Mouse (Mus musculus): ENCODE results near the gene Muc13. TPM values are rescaled to one million over a fixed set of nuclear protein-coding genes. Genes with fewer than 3 reads are reported as not detected.

Gene Muc13
- 0.17 and 0.19 TPM in 2 replicates for polyA plus RNA-seq (2016; fragmentation: Nextera tagmentation; extraction: Ambion mirVana)

GRCm38 (mm10) chr16:33793846-33794791, at the start of gene Muc13:
TSS of gene Muc13 (plus strand) at chr16:33794037.
- ATAC-seq (ENCODE audit: insufficient number of reproducible peaks, insufficient read depth, low FRiP score, low TSS enrichment): no peak
- Histone ChIP-seq H3K4me3 (no peak within 1 kb of the TSS), H3K36me3 (no peaks in the 10 kb centered on the region), H3K27me3 (no peaks in the 10 kb centered on the region), H3K4me1 (no peaks in the 10 kb centered on the region), H3K9me3 (no peaks in the 10 kb centered on the region), H3K27ac (no peak within 1 kb of the TSS), H3K9ac (no peak within 1 kb of the TSS), H3K4me2 (replicated peaks) (no peak within 1 kb of the TSS)
- 81% methylated on average over 10 of the region's 10 CpGs for WGBS

GRCm38 (mm10) chr16:33744622-33745419, 49.0 kb upstream of the Muc13 start:
- no peak overlapping the region for H3K4me2 ChIP-seq (replicated peaks)
- no peak for ATAC-seq (ENCODE audit: insufficient number of reproducible peaks, insufficient read depth, low FRiP score, low TSS enrichment)
- H3K4me1 ChIP-seq: peaks cover 24% of the 10 kb centered on the region
- WGBS: 57% methylated on average over 7 of the region's 7 CpGs
- no peak overlapping the region for H3K27ac ChIP-seq
- H3K9me3 ChIP-seq: no peaks in the 10 kb centered on the region
- H3K27me3 ChIP-seq: no peaks in the 10 kb centered on the region
- no peaks in the 10 kb centered on the region for H3K36me3 ChIP-seq
- no peak overlapping the region for H3K4me3 ChIP-seq
- no peak overlapping the region for H3K9ac ChIP-seq

GRCm38 (mm10) chr16:33745457-33745856, 48.4 kb upstream of the Muc13 start:
- Histone ChIP-seq H3K4me3 (no peak overlapping the region), H3K9me3 (no peaks in the 10 kb centered on the region), H3K27me3 (no peaks in the 10 kb centered on the region), H3K36me3 (no peaks in the 10 kb centered on the region), H3K4me2 (replicated peaks) (no peak overlapping the region), H3K4me1 (peaks cover 18% of the 10 kb centered on the region), H3K27ac (no peak overlapping the region), H3K9ac (no peak overlapping the region)
- ATAC-seq (ENCODE audit: insufficient number of reproducible peaks, insufficient read depth, low FRiP score, low TSS enrichment): no peak
- 90% methylated on average over 7 of the region's 7 CpGs for WGBS

DNA sequence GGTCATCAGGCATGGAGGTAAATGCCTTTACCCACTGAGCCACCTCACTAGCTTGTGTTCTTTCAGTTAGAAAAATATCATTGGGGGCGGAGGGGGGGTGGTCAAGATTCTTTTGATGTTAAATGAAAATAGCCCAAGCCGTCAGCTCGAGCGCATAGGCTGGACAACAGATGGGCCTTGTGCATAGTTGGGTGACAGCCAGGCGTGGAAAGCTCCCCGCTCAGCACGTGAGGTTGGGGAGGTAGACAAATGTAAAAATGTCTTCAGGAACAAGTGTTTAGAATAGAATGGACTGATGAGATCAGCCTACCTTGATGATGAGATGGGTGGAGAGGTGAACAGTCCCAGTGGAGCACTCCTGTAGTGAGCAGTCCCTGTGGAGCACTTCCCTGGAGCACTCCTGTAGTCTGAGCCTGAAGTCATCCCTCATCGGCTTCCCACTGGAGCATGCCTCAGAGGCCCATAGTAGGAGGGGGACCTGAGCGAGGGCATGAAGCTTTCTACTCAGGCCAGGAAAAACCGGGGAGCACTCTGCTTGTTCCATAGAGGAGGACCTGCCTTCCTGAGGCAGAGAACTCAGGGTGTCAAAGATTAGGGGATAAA, 47.7 kb upstream of the Muc13 start:
- no peak overlapping the region for H3K9ac ChIP-seq
- ATAC-seq (ENCODE audit: insufficient number of reproducible peaks, insufficient read depth, low FRiP score, low TSS enrichment): no peak
- no peak overlapping the region for H3K4me2 ChIP-seq (replicated peaks)
- peaks cover 11% of the 10 kb centered on the region for H3K4me1 ChIP-seq
- H3K27ac ChIP-seq: no peak overlapping the region
- H3K36me3 ChIP-seq: no peaks in the 10 kb centered on the region
- H3K27me3 ChIP-seq: no peaks in the 10 kb centered on the region
- no peak overlapping the region for H3K4me3 ChIP-seq
- WGBS: 84% methylated on average over 10 of the region's 10 CpGs
- H3K9me3 ChIP-seq: no peaks in the 10 kb centered on the region

DNA sequence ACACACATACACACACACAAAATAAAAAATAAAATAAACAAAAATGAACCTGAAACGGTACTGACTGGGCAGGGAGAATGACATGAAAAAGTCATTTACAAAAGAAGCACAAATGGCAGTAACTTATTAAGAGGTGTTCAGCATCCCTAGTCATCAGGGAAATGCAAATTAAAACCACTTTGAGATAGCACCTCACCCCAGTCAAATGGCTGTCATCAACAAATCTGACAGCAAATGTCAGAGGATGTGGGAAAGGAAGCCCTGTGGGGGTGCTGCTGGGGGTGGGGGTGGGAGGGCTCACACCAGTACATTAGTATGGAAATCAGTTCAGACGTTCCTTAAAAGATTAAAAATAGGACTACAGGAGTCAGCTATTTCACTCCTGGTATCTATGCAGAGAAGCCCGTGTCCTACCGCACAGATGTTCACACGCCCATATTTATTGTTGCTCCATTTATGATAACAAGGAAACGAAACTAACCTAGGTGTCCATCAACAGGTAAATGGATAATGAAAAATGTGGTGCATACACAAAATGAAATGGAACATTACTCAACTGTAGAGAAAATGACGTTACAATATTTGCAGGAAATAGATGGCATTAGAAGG, 46.4 kb upstream of the Muc13 start:
- 58% methylated on average over 7 of the region's 7 CpGs for WGBS
- Histone ChIP-seq H3K36me3 (peaks cover 4% of the 10 kb centered on the region; the same call in 1 of the 2 replicates), H3K9me3 (no peaks in the 10 kb centered on the region), H3K27ac (no peak overlapping the region), H3K27me3 (no peaks in the 10 kb centered on the region), H3K4me3 (no peak overlapping the region), H3K9ac (no peak overlapping the region), H3K4me1 (no peaks in the 10 kb centered on the region), H3K4me2 (replicated peaks) (no peak overlapping the region)
- no peak for ATAC-seq (ENCODE audit: insufficient number of reproducible peaks, insufficient read depth, low FRiP score, low TSS enrichment)

GRCm38 (mm10) chr16:33747994-33748393, 45.8 kb upstream of the Muc13 start:
- no peaks in the 10 kb centered on the region for H3K4me1 ChIP-seq
- WGBS: 59% methylated on average over 2 of the region's 2 CpGs
- H3K27ac ChIP-seq: no peak overlapping the region
- ATAC-seq (ENCODE audit: insufficient number of reproducible peaks, insufficient read depth, low FRiP score, low TSS enrichment): no peak
- H3K4me3 ChIP-seq: no peak overlapping the region
- H3K27me3 ChIP-seq: no peaks in the 10 kb centered on the region
- no peak overlapping the region for H3K4me2 ChIP-seq (replicated peaks)
- H3K9me3 ChIP-seq: no peaks in the 10 kb centered on the region
- no peak overlapping the region for H3K9ac ChIP-seq
- peaks cover 4% of the 10 kb centered on the region; the same call in 1 of the 2 replicates for H3K36me3 ChIP-seq

- Histone ChIP-seq H3K27ac (no peak overlapping the region), H3K27me3 (no peaks in the 10 kb centered on the region), H3K36me3 (peaks cover 15% of the 10 kb centered on the region), H3K9ac (no peak overlapping the region), H3K9me3 (no peaks in the 10 kb centered on the region), H3K4me1 (no peaks in the 10 kb centered on the region), H3K4me2 (replicated peaks) (peak overlapping the region; percentile 19), H3K4me3 (no peak overlapping the region)
- WGBS: 35% methylated on average over 13 of the region's 13 CpGs
- ATAC-seq (ENCODE audit: insufficient number of reproducible peaks, insufficient read depth, low FRiP score, low TSS enrichment): no peak
Observed at GRCm38 (mm10) chr16:33751152-33751551, 42.7 kb upstream of the Muc13 start.

- 63% methylated on average over 12 of the region's 12 CpGs for WGBS
Observed at GRCm38 (mm10) chr16:33751590-33751989, 42.2 kb upstream of the Muc13 start.

DNA sequence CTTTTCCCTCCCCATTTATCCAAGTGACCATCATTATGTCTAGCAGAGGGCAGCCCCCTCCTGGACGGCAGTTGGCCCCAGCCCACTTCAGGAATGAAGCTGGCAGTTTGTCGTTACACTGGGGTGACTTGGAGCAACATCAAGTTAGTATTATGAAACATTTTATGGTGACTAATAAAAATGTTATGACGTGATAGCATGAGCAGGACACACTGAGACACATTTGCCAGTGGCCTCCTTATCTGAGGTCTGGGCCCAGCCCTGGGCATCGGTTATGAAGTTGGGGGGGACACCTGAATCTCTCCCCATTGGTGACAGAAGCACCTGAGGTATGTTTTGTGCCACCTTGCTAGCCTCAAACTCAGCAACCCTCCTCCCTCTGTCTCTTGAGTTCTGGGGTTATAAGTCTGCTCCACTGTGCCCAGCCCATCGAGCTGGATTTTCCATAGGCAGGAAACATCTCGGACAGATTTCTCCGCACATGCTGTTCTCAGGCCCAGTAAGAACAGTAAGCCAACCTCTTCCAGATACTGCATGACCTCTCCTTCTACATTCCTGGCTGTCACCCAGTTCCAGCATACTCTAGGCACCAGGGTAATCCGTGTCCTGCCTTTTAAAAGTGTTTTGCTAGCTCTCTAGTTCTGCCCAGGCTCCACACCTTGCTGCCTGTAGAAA, 40.8 kb upstream of the Muc13 start:
- no peak for ATAC-seq (ENCODE audit: insufficient number of reproducible peaks, insufficient read depth, low FRiP score, low TSS enrichment)

More at GRCm38 (mm10) chr16:33751590-33751989, 42.2 kb upstream of the Muc13 start:
- Histone ChIP-seq H3K36me3 (peaks cover 18% of the 10 kb centered on the region), H3K4me3 (no peak overlapping the region), H3K9me3 (no peaks in the 10 kb centered on the region), H3K4me2 (replicated peaks) (peak overlapping the region; percentile 19; the same call in 1 of the 2 replicates), H3K4me1 (no peaks in the 10 kb centered on the region), H3K9ac (no peak overlapping the region), H3K27me3 (no peaks in the 10 kb centered on the region), H3K27ac (no peak overlapping the region)
- 0 out of 2 replicates have a peak, but pooled peaks have one; percentile 35 for ATAC-seq (ENCODE audit: insufficient number of reproducible peaks, insufficient read depth, low FRiP score, low TSS enrichment)

GRCm38 (mm10) chr16:33755293-33755692, 38.5 kb upstream of the Muc13 start:
- Histone ChIP-seq H3K4me1 (no peaks in the 10 kb centered on the region), H3K27me3 (no peaks in the 10 kb centered on the region), H3K9me3 (no peaks in the 10 kb centered on the region), H3K4me2 (replicated peaks) (no peak overlapping the region), H3K27ac (no peak overlapping the region), H3K9ac (no peak overlapping the region), H3K4me3 (no peak overlapping the region), H3K36me3 (peaks cover 23% of the 10 kb centered on the region)
- 79% methylated on average over 8 of the region's 8 CpGs for WGBS
- no peak for ATAC-seq (ENCODE audit: insufficient number of reproducible peaks, insufficient read depth, low FRiP score, low TSS enrichment)

More for the DNA sequence above, 40.8 kb upstream of the Muc13 start:
- 83% methylated on average over 8 of the region's 8 CpGs for WGBS
- H3K4me1 ChIP-seq: no peaks in the 10 kb centered on the region
- no peaks in the 10 kb centered on the region for H3K27me3 ChIP-seq
- no peak overlapping the region for H3K4me3 ChIP-seq
- H3K9ac ChIP-seq: no peak overlapping the region
- H3K36me3 ChIP-seq: peaks cover 18% of the 10 kb centered on the region
- H3K9me3 ChIP-seq: no peaks in the 10 kb centered on the region
- H3K27ac ChIP-seq: no peak overlapping the region
- H3K4me2 ChIP-seq (replicated peaks): no peak overlapping the region

DNA sequence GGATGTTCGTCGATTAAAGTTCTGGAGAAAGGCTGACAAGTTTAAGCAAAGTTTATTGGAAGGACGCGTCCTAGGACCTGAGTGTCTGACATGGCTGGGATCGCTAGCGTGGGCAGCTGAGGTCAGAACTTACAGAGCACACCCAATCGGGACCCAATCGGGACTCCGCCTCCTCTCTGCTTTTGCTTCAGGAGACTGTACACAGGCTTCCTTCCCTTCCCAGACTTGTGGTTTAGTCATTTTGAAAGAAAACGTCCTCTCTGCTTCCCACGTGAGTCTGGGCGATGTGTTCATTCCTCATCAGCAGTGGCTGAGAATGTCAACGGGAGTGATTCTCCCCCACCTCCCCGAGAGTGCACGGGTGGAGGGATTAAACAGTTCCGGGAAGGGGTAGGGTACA, 37.9 kb upstream of the Muc13 start:
- Histone ChIP-seq H3K4me2 (replicated peaks) (no peak overlapping the region), H3K9me3 (no peaks in the 10 kb centered on the region), H3K36me3 (peaks cover 23% of the 10 kb centered on the region), H3K4me1 (peaks cover 1% of the 10 kb centered on the region; the same call in 1 of the 2 replicates), H3K27ac (no peak overlapping the region), H3K27me3 (no peaks in the 10 kb centered on the region), H3K9ac (no peak overlapping the region), H3K4me3 (no peak overlapping the region)
- no peak for ATAC-seq (ENCODE audit: insufficient number of reproducible peaks, insufficient read depth, low FRiP score, low TSS enrichment)
- 53% methylated on average over 16 of the region's 16 CpGs for WGBS
